Mouse (Mus musculus) lung, postnatal 10 days (tissue): ENCODE results near the gene Zfp568.
A peak's percentile ranks its signal among the peaks of the same experiment; 100 is the strongest.

Source experiments
- DNase-seq: peaks from one replicate; pipeline ENCODE4 v3.0.0; 2021

Zfp568 gene

GRCm38 (mm10) chr7:29992698-29993097, 8.9 kb downstream of the Zfp568 start:
- DNase-seq = no peak

- DNase-seq = no peak
Measured at GRCm38 (mm10) chr7:29993340-29993739, 9.6 kb downstream of the Zfp568 start.

- DNase-seq = no peak
Measured at GRCm38 (mm10) chr7:29995134-29995533, 11.4 kb downstream of the Zfp568 start.

GRCm38 (mm10) chr7:30000601-30001000, 16.8 kb downstream of the Zfp568 start:
- DNase-seq = no peak

- no peak for DNase-seq
Measured at GRCm38 (mm10) chr7:30007601-30008000, 23.8 kb downstream of the Zfp568 start.

GRCm38 (mm10) chr7:30008020-30008690, 24.4 kb downstream of the Zfp568 start:
- no peak for DNase-seq

- peak; percentile 45 for DNase-seq
Measured at GRCm38 (mm10) chr7:30009321-30010085, 25.7 kb downstream of the Zfp568 start.

GRCm38 (mm10) chr7:30010551-30011195, 26.9 kb downstream of the Zfp568 start:
- peak; percentile 18 for DNase-seq

- peak; percentile 68 for DNase-seq
Measured at GRCm38 (mm10) chr7:30012956-30013363, 29.2 kb downstream of the Zfp568 start.

GRCm38 (mm10) chr7:30017226-30017625, 33.5 kb downstream of the Zfp568 start:
- no peak for DNase-seq

- no peak for DNase-seq
Measured at GRCm38 (mm10) chr7:30019543-30019942, 35.8 kb downstream of the Zfp568 start.

- DNase-seq = no peak
Measured at GRCm38 (mm10) chr7:30023324-30023723, 39.6 kb downstream of the Zfp568 start.

- no peak for DNase-seq
Measured at GRCm38 (mm10) chr7:30023800-30024199, 40.0 kb downstream of the Zfp568 start.

GRCm38 (mm10) chr7:30025358-30025757, 41.6 kb downstream of the Zfp568 start:
- DNase-seq = no peak

GRCm38 (mm10) chr7:30027331-30027730, 43.6 kb downstream of the Zfp568 start:
- no peak for DNase-seq

- no peak for DNase-seq
Measured at GRCm38 (mm10) chr7:30028572-30028971, 44.8 kb downstream of the Zfp568 start.

- DNase-seq = no peak
Measured at GRCm38 (mm10) chr7:30030677-30031076, 46.9 kb downstream of the Zfp568 start.

- no peak for DNase-seq
Measured at GRCm38 (mm10) chr7:30031379-30031778, 47.6 kb downstream of the Zfp568 start.

- DNase-seq = no peak
Measured at GRCm38 (mm10) chr7:30034331-30034730, 50.6 kb downstream of the Zfp568 start.

- no peak for DNase-seq
Measured at GRCm38 (mm10) chr7:30044354-30044753, 60.6 kb downstream of the Zfp568 start.

GRCm38 (mm10) chr7:30048126-30048525, 64.4 kb downstream of the Zfp568 start:
- no peak for DNase-seq

- DNase-seq = peak; percentile 93
Measured at GRCm38 (mm10) chr7:30050882-30051548, 67.3 kb downstream of the Zfp568 start, which contains the start of gene Zfp14. Gene Zfp14, minus strand, starts transcription at chr7:30051380.

- no peak for DNase-seq
Measured at GRCm38 (mm10) chr7:30053591-30053990, 69.8 kb downstream of the Zfp568 start.
